ENCODE assay signal across 17 mouse cellular contexts in genomic region chr2:160786333-160786732, GRCm38 (mm10). TPM values are rescaled to one million over a fixed set of nuclear protein-coding genes. Genes with fewer than 3 reads are reported as not detected.
DNase-seq lines count a peak whose midpoint lies in the region; ATAC-seq and TF ChIP-seq lines count a peak whose summit lies in the region.
"Had no signal": no experiment of that assay in that cellular context is flagged by ENCODE, and none has a peak within 500 bp of the region (broad histone marks: within the 10 kb centered on the region; RNA-seq: fewer than 3 reads in every experiment).

No protein-coding gene starts in this region.

- WGBS in forebrain, embryonic 14.5 days, result 58% methylated on average over 1 of the region's 1 CpGs
- 75% methylated on average over 1 of the region's 1 CpGs for WGBS in forebrain, embryonic 12.5 days
- 66% methylated on average over 1 of the region's 1 CpGs for WGBS in midbrain, embryonic 15.5 days

- TF ChIP-seq CTCF in layer of hippocampus, adult 2 months (conservative IDR thresholded peaks at IDR 0.05), result no peak
- TF ChIP-seq CTCF in brain, embryonic 14.5 days (IDR thresholded peaks at IDR 0.05; ENCODE audit: borderline replicate concordance, extremely low read depth, insufficient read depth, insufficient read length), result no peak

- no peaks in the 10 kb centered on the region for H3K27me3 ChIP-seq in forebrain, embryonic 14.5 days (replicated peaks; ENCODE audit: control insufficient read depth, insufficient read depth, low read length)
- no peaks in the 10 kb centered on the region for H3K27me3 ChIP-seq in forebrain, embryonic 12.5 days
- no peaks in the 10 kb centered on the region for H3K27me3 ChIP-seq in midbrain, embryonic 15.5 days (replicated peaks)
- H3K27me3 ChIP-seq: embryonic facial prominence, embryonic 12.5 days; heart, embryonic 13.5 days; limb, embryonic 13.5 days; liver, embryonic 15.5 days had no signal

- TF ChIP-seq POLR2A in brain, embryonic 14.5 days (IDR thresholded peaks at IDR 0.05; ENCODE audit: borderline replicate concordance, extremely low read depth, insufficient read depth, insufficient read length, poor library complexity, severe bottlenecking), result no peak

- no peak overlapping the region for H3K4me3 ChIP-seq in forebrain, embryonic 14.5 days (ENCODE audit: low read depth, low read length)
- no peak overlapping the region for H3K4me3 ChIP-seq in forebrain, embryonic 12.5 days (replicated peaks)
- H3K4me3 ChIP-seq in layer of hippocampus, adult 2 months, result no peak overlapping the region
- H3K4me3 ChIP-seq in midbrain, embryonic 15.5 days, result no peak overlapping the region
- H3K4me3 ChIP-seq: embryonic facial prominence, embryonic 12.5 days; heart, embryonic 13.5 days; limb, embryonic 13.5 days; liver, embryonic 15.5 days had no signal

- no peak overlapping the region for H3K9ac ChIP-seq in forebrain, embryonic 14.5 days (ENCODE audit: low read length)
- H3K9ac ChIP-seq in forebrain, embryonic 12.5 days, result no peak overlapping the region
- H3K9ac ChIP-seq in midbrain, embryonic 15.5 days, result no peak overlapping the region
- H3K9ac ChIP-seq: embryonic facial prominence, embryonic 12.5 days; heart, embryonic 13.5 days; limb, embryonic 13.5 days; liver, embryonic 15.5 days had no signal

- ATAC-seq in forebrain, embryonic 14.5 days, result peak; percentile 44; the same call in 1 of the 2 replicates
- no peak for ATAC-seq in forebrain, embryonic 12.5 days (ENCODE audit: low FRiP score)
- peak; percentile 63; the same call in 1 of the 2 replicates for ATAC-seq in midbrain, embryonic 15.5 days (replicated peaks)
- ATAC-seq in erythroblast, adult 5-6 weeks (replicated peaks; ENCODE audit: low FRiP score, poor library complexity, severe bottlenecking), result no peak

- H3K4me1 ChIP-seq in forebrain, embryonic 14.5 days (ENCODE audit: control insufficient read depth, insufficient read depth, low read length), result 0 out of 2 replicates have a peak, but pooled peaks cover 2% of the 10 kb centered on the region
- H3K4me1 ChIP-seq in forebrain, embryonic 12.5 days, result no peaks in the 10 kb centered on the region
- peaks cover 4% of the 10 kb centered on the region; the same call in 1 of the 2 replicates for H3K4me1 ChIP-seq in midbrain, embryonic 15.5 days
- H3K4me1 ChIP-seq: embryonic facial prominence, embryonic 12.5 days; liver, embryonic 15.5 days had no signal

- H3K9me3 ChIP-seq in forebrain, embryonic 14.5 days (replicated peaks; ENCODE audit: control insufficient read depth, low read length), result no peaks in the 10 kb centered on the region
- H3K9me3 ChIP-seq in forebrain, embryonic 12.5 days, result no peaks in the 10 kb centered on the region
- no peaks in the 10 kb centered on the region for H3K9me3 ChIP-seq in midbrain, embryonic 15.5 days
- H3K9me3 ChIP-seq: embryonic facial prominence, embryonic 12.5 days; heart, embryonic 13.5 days; limb, embryonic 13.5 days; liver, embryonic 15.5 days had no signal

- 0 out of 2 replicates have a peak, but pooled peaks cover 1% of the 10 kb centered on the region for H3K36me3 ChIP-seq in forebrain, embryonic 14.5 days (ENCODE audit: control insufficient read depth, insufficient read depth, low read length)
- 0 out of 2 replicates have a peak, but pooled peaks cover under 1% of the 10 kb centered on the region for H3K36me3 ChIP-seq in forebrain, embryonic 12.5 days (replicated peaks)
- no peaks in the 10 kb centered on the region for H3K36me3 ChIP-seq in midbrain, embryonic 15.5 days (replicated peaks)
- H3K36me3 ChIP-seq: embryonic facial prominence, embryonic 12.5 days; liver, embryonic 15.5 days had no signal

- peak; percentile 51 for DNase-seq in forebrain, embryonic 14.5 days (ENCODE audit: low spot score)
- DNase-seq in layer of hippocampus, adult 2 months (ENCODE audit: low spot score in 2 of 2), result peak in 1 of 2 experiments; percentile 73
- DNase-seq in layer of hippocampus, adult 9-10 months (ENCODE audit: low spot score), result no peak
- DNase-seq in brain, embryonic 14.5 days (ENCODE audit: low read depth), result peak; percentile 83
- DNase-seq in testis, postnatal 14 days (ENCODE audit: low spot score), result no peak
- DNase-seq: adrenal gland, postnatal 36 days; cerebellum, postnatal 36 days; kidney, postnatal 4 days; lung, postnatal 10 days; thymus, postnatal 25 days had no signal

- no peak overlapping the region for H3K4me2 ChIP-seq in forebrain, embryonic 14.5 days (ENCODE audit: low read length)
- H3K4me2 ChIP-seq in forebrain, embryonic 12.5 days, result no peak overlapping the region
- H3K4me2 ChIP-seq in midbrain, embryonic 15.5 days, result no peak overlapping the region
- H3K4me2 ChIP-seq: embryonic facial prominence, embryonic 12.5 days; heart, embryonic 13.5 days; limb, embryonic 13.5 days; liver, embryonic 15.5 days had no signal

- H3K27ac ChIP-seq in forebrain, embryonic 14.5 days (ENCODE audit: low read depth, low read length), result no peak overlapping the region
- no peak overlapping the region for H3K27ac ChIP-seq in forebrain, embryonic 12.5 days
- H3K27ac ChIP-seq in layer of hippocampus, adult 2 months, result peak overlapping the region; percentile 93
- H3K27ac ChIP-seq in midbrain, embryonic 15.5 days, result peak overlapping the region; percentile 59
- H3K27ac ChIP-seq: embryonic facial prominence, embryonic 12.5 days; heart, embryonic 13.5 days; limb, embryonic 13.5 days; liver, embryonic 15.5 days had no signal

RNA-seq across cellular contexts. Expression of gene Plcg1, which starts 55.2 kb away (rescaled TPM):
- 40.2 and 48.7 TPM in 2 replicates for polyA plus RNA-seq in forebrain, embryonic 14.5 days (2014; fragmentation: Nextera tagmentation; extraction: Ambion mirVana)
- polyA plus RNA-seq in forebrain, embryonic 12.5 days (2016; fragmentation: Nextera tagmentation; extraction: Ambion mirVana), result 91.1 and 100 TPM in 2 replicates
- total RNA-seq in layer of hippocampus, adult 2 months (2021), result 100 to 1,000 TPM; 103 to 108 TPM
- 158 and 159 TPM in 2 replicates for polyA plus RNA-seq in brain, embryonic 14.5 days (2012; rRNA removed)
- 64.3 and 68.4 TPM in 2 replicates for polyA plus RNA-seq in midbrain, embryonic 15.5 days (2015; fragmentation: Nextera tagmentation; extraction: Ambion mirVana)
- 0.38 and 1.3 TPM in 2 replicates for total RNA-seq in erythroblast, adult 5-6 weeks (2015; ENCODE audit: low replicate concordance)
- total RNA-seq in erythroblast, adult 5-6 weeks (2017; ENCODE audit: low replicate concordance), result 2.8 and 6.1 TPM in 2 replicates

Comparison
In these comparisons a context has a peak if more than half of its experiments do, and no peak if none do; other contexts are left out.
1. ATAC-seq: peak in forebrain, embryonic 14.5 days (single experiment) and midbrain, embryonic 15.5 days (single experiment); none in forebrain, embryonic 12.5 days (single experiment) and erythroblast, adult 5-6 weeks (single experiment).
2. DNase-seq: peak in forebrain, embryonic 14.5 days (single experiment) and brain, embryonic 14.5 days (single experiment); none in layer of hippocampus, adult 9-10 months (single experiment) and testis, postnatal 14 days (single experiment).
3. H3K27ac ChIP-seq: peak in layer of hippocampus, adult 2 months (single experiment) and midbrain, embryonic 15.5 days (single experiment); none in forebrain, embryonic 14.5 days (single experiment) and forebrain, embryonic 12.5 days (single experiment).